Mouse (Mus musculus): ENCODE results near the gene Nedd9. TPM values are rescaled to one million over a fixed set of nuclear protein-coding genes. Genes with fewer than 3 reads are reported as not detected.

Gene Nedd9
- polyA plus RNA-seq, 1 experiment from 2014 or later, result 4.0 TPM

- H3K27ac ChIP-seq (replicated peaks), result no peak overlapping the region
- 69% methylated on average over 10 of the region's 10 CpGs for WGBS (ENCODE audit: insufficient replicate concordance)
- H3K27me3 ChIP-seq, result no peaks in the 10 kb centered on the region
- no peak overlapping the region for H3K9ac ChIP-seq
- no peak for ATAC-seq (ENCODE audit: insufficient read depth)
- no peaks in the 10 kb centered on the region for H3K4me1 ChIP-seq (replicated peaks)
- H3K9me3 ChIP-seq (replicated peaks), result no peaks in the 10 kb centered on the region
- no peak overlapping the region for H3K4me3 ChIP-seq (replicated peaks)
- no peak overlapping the region for H3K4me2 ChIP-seq
- no peaks in the 10 kb centered on the region for H3K36me3 ChIP-seq (replicated peaks)
These were observed 78.7 kb downstream of the Nedd9 start for GRCm38 (mm10) chr13:41408374-41408952.

GRCm38 (mm10) chr13:41405009-41405408 is 82.2 kb downstream of the Nedd9 start:
- H3K9ac ChIP-seq, result no peak overlapping the region
- ATAC-seq (ENCODE audit: insufficient read depth), result no peak
- no peak overlapping the region for H3K4me2 ChIP-seq
- whole genome bisulfite sequencing (ENCODE audit: insufficient replicate concordance), result 70% methylated on average over 5 of the region's 5 CpGs
- no peak overlapping the region for H3K4me3 ChIP-seq (replicated peaks)
- no peaks in the 10 kb centered on the region for H3K36me3 ChIP-seq (replicated peaks)
- peaks cover 9% of the 10 kb centered on the region for H3K4me1 ChIP-seq (replicated peaks)
- H3K9me3 ChIP-seq (replicated peaks), result no peaks in the 10 kb centered on the region
- no peaks in the 10 kb centered on the region for H3K27me3 ChIP-seq
- H3K27ac ChIP-seq (replicated peaks), result no peak overlapping the region

- Histone ChIP-seq H3K36me3 (replicated peaks) (no peaks in the 10 kb centered on the region), H3K27me3 (no peaks in the 10 kb centered on the region), H3K9me3 (replicated peaks) (no peaks in the 10 kb centered on the region), H3K9ac (no peak overlapping the region), H3K4me3 (replicated peaks) (no peak overlapping the region), H3K4me1 (replicated peaks) (peaks cover 9% of the 10 kb centered on the region), H3K4me2 (no peak overlapping the region), H3K27ac (replicated peaks) (no peak overlapping the region)
- 77% methylated on average over 6 of the region's 6 CpGs for WGBS (ENCODE audit: insufficient replicate concordance)
- ATAC-seq (ENCODE audit: insufficient read depth), result peak; percentile 80
These were observed 83.3 kb downstream of the Nedd9 start for GRCm38 (mm10) chr13:41403838-41404237.

GRCm38 (mm10) chr13:41402441-41403003 is 84.6 kb downstream of the Nedd9 start:
- Histone ChIP-seq H3K4me1 (replicated peaks) (peaks cover 9% of the 10 kb centered on the region), H3K36me3 (replicated peaks) (no peaks in the 10 kb centered on the region), H3K4me2 (no peak overlapping the region), H3K9ac (no peak overlapping the region), H3K27ac (replicated peaks) (no peak overlapping the region), H3K9me3 (replicated peaks) (no peaks in the 10 kb centered on the region), H3K27me3 (no peaks in the 10 kb centered on the region), H3K4me3 (replicated peaks) (no peak overlapping the region)
- no peak for ATAC-seq (ENCODE audit: insufficient read depth)
- 18% methylated on average over 6 of the region's 6 CpGs for WGBS (ENCODE audit: insufficient replicate concordance)

- H3K36me3 ChIP-seq (replicated peaks), result no peaks in the 10 kb centered on the region
- no peak overlapping the region for H3K27ac ChIP-seq (replicated peaks)
- no peaks in the 10 kb centered on the region for H3K27me3 ChIP-seq
- WGBS (ENCODE audit: insufficient replicate concordance), result 53% methylated on average over 5 of the region's 6 CpGs
- H3K9me3 ChIP-seq (replicated peaks), result no peaks in the 10 kb centered on the region
- no peak overlapping the region for H3K4me2 ChIP-seq
- no peak overlapping the region for H3K4me3 ChIP-seq (replicated peaks)
- peaks cover 9% of the 10 kb centered on the region for H3K4me1 ChIP-seq (replicated peaks)
- no peak overlapping the region for H3K9ac ChIP-seq
- ATAC-seq (ENCODE audit: insufficient read depth), result no peak
These were observed 85.4 kb downstream of the Nedd9 start for GRCm38 (mm10) chr13:41401775-41402174.

GRCm38 (mm10) chr13:41400289-41400688 is 86.9 kb downstream of the Nedd9 start:
- Histone ChIP-seq H3K9ac (no peak overlapping the region), H3K4me2 (no peak overlapping the region), H3K27me3 (no peaks in the 10 kb centered on the region), H3K9me3 (replicated peaks) (no peaks in the 10 kb centered on the region), H3K4me3 (replicated peaks) (no peak overlapping the region), H3K27ac (replicated peaks) (no peak overlapping the region), H3K4me1 (replicated peaks) (peaks cover 9% of the 10 kb centered on the region), H3K36me3 (replicated peaks) (no peaks in the 10 kb centered on the region)
- 50% methylated on average over 3 of the region's 3 CpGs for WGBS (ENCODE audit: insufficient replicate concordance)
- no peak for ATAC-seq (ENCODE audit: insufficient read depth)

GRCm38 (mm10) chr13:41392191-41392590 is 95.0 kb downstream of the Nedd9 start:
- ATAC-seq (ENCODE audit: insufficient read depth), result no peak
- no peaks in the 10 kb centered on the region for H3K4me1 ChIP-seq (replicated peaks)
- H3K27ac ChIP-seq (replicated peaks), result no peak overlapping the region
- no peak overlapping the region for H3K4me3 ChIP-seq (replicated peaks)
- 76% methylated on average over 2 of the region's 2 CpGs for WGBS (ENCODE audit: insufficient replicate concordance)
- no peak overlapping the region for H3K9ac ChIP-seq
- H3K9me3 ChIP-seq (replicated peaks), result no peaks in the 10 kb centered on the region
- H3K4me2 ChIP-seq, result no peak overlapping the region
- H3K36me3 ChIP-seq (replicated peaks), result no peaks in the 10 kb centered on the region
- no peaks in the 10 kb centered on the region for H3K27me3 ChIP-seq

- no peaks in the 10 kb centered on the region for H3K36me3 ChIP-seq (replicated peaks)
- no peaks in the 10 kb centered on the region for H3K9me3 ChIP-seq (replicated peaks)
- 61% methylated on average over 2 of the region's 2 CpGs for WGBS (ENCODE audit: insufficient replicate concordance)
- ATAC-seq (ENCODE audit: insufficient read depth), result no peak
- H3K4me1 ChIP-seq (replicated peaks), result no peaks in the 10 kb centered on the region
- no peak overlapping the region for H3K27ac ChIP-seq (replicated peaks)
- no peaks in the 10 kb centered on the region for H3K27me3 ChIP-seq
- H3K4me2 ChIP-seq, result no peak overlapping the region
- no peak overlapping the region for H3K9ac ChIP-seq
- no peak overlapping the region for H3K4me3 ChIP-seq (replicated peaks)
These were observed 96.5 kb downstream of the Nedd9 start for GRCm38 (mm10) chr13:41390698-41391097.

- Histone ChIP-seq H3K27me3 (no peaks in the 10 kb centered on the region), H3K36me3 (replicated peaks) (no peaks in the 10 kb centered on the region), H3K4me3 (replicated peaks) (no peak overlapping the region), H3K9ac (no peak overlapping the region), H3K27ac (replicated peaks) (no peak overlapping the region), H3K4me1 (replicated peaks) (no peaks in the 10 kb centered on the region), H3K9me3 (replicated peaks) (no peaks in the 10 kb centered on the region), H3K4me2 (no peak overlapping the region)
- 56% methylated on average over 4 of the region's 4 CpGs for WGBS (ENCODE audit: insufficient replicate concordance)
- no peak for ATAC-seq (ENCODE audit: insufficient read depth)
These were observed 100.6 kb downstream of the Nedd9 start for GRCm38 (mm10) chr13:41386581-41386980.

- no peaks in the 10 kb centered on the region for H3K9me3 ChIP-seq (replicated peaks)
- H3K36me3 ChIP-seq (replicated peaks), result no peaks in the 10 kb centered on the region
- 53% methylated on average over 4 of the region's 4 CpGs for WGBS (ENCODE audit: insufficient replicate concordance)
- H3K9ac ChIP-seq, result no peak overlapping the region
- ATAC-seq (ENCODE audit: insufficient read depth), result no peak
- H3K4me2 ChIP-seq, result no peak overlapping the region
- H3K27ac ChIP-seq (replicated peaks), result no peak overlapping the region
- H3K27me3 ChIP-seq, result no peaks in the 10 kb centered on the region
- peaks cover 3% of the 10 kb centered on the region; the same call in 1 of the 2 replicates for H3K4me1 ChIP-seq (replicated peaks)
- H3K4me3 ChIP-seq (replicated peaks), result no peak overlapping the region
These were observed 102.3 kb downstream of the Nedd9 start for GRCm38 (mm10) chr13:41384896-41385295.

- no peaks in the 10 kb centered on the region for H3K36me3 ChIP-seq (replicated peaks)
- no peak overlapping the region for H3K9ac ChIP-seq
- peaks cover 3% of the 10 kb centered on the region; the same call in 1 of the 2 replicates for H3K4me1 ChIP-seq (replicated peaks)
- H3K9me3 ChIP-seq (replicated peaks), result no peaks in the 10 kb centered on the region
- no peak overlapping the region for H3K27ac ChIP-seq (replicated peaks)
- H3K4me2 ChIP-seq, result no peak overlapping the region
- H3K27me3 ChIP-seq, result no peaks in the 10 kb centered on the region
- no peak for ATAC-seq (ENCODE audit: insufficient read depth)
- no peak overlapping the region for H3K4me3 ChIP-seq (replicated peaks)
These were observed 104.5 kb downstream of the Nedd9 start for GRCm38 (mm10) chr13:41382635-41383034.
